Mouse (Mus musculus) cerebellum, adult 2 months (tissue): ENCODE results near the gene Pcgf1.
A peak's percentile ranks its signal among the peaks of the same experiment; 100 is the strongest.

Source experiments
- CTCF ChIP-seq: fragments of 200-500 bp; IDR thresholded peaks from 2 replicates; pipeline ENCODE4 v1.5.1; 2011; ENCODE audit warnings: low read depth, mild to moderate bottlenecking, control low read depth, low read length, moderate library complexity, borderline replicate concordance; ENCODE audit not compliant: insufficient read depth
- POLR2A ChIP-seq: fragments of 200-500 bp; IDR thresholded peaks from 2 replicates; pipeline ENCODE4 v1.6.1; 2011; ENCODE audit warnings: low read length, control low read depth, borderline replicate concordance; ENCODE audit not compliant: insufficient read depth

DNA sequence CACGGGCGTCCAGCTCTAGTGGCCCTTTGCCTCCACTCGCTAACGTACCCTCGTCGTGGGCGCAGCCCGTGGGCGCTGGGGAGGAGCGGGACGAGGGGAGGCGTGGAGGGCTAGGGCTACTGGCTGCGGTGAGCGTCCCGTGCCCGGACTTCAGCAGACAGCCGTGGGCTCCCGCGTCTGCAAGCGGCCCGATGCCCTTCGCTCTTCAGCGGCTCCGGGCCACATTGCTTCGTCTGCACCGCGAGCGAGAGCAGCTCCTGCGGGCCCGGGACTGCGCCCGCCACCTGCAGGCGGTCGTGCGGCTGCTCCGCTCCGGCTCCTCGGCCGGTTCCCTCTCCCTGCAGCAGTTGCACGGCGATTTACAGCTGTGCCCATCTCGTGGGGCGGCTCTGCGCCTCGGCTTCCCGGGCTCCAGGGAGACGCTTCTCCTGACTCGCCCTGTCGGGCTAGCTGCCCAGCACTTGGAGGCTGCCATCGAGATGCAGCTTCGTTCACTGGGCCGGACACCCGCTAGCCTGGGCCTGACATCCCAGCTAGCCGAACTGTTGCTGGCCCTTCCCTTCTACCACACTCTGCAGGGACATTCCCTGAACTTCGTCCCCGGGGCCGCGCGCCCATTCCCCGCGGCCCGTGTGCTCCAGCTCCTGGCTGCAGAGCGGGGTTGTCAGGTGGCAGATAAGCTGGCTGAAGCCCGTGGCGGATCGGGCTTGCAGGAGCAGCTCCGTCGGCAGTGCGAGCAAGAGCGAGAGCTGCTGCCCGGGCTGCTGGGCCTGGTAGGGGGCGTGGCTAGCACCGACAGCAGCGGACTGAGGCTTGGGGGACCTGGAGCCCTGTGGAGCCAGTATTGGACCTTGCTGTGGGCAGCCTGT, 24.3 kb downstream of the Pcgf1 start:
- TF ChIP-seq CTCF (no peak; the same call in 1 of the 2 replicates), POLR2A (0 out of 2 replicates have a peak, but pooled peaks have one; percentile 9)
